Mouse (Mus musculus): ENCODE measurements at regions not wholly inside any gene's neighbourhood (a gene's known extent, or its start where the extent isn't known, plus 50 kb on each side); places are given as distances from the start of the nearest gene placed in this dataset.
A peak's percentile ranks its signal among the peaks of the same experiment; 100 is the strongest.

GRCm38 (mm10) chr17:52282264-52282663 lies 320.2 kb upstream of the Kcnh8 start:
- Histone ChIP-seq H3K27me3 (replicated peaks; ENCODE audit: low read depth, poor library complexity, severe bottlenecking) (no peaks in the 10 kb centered on the region), H3K4me3 (no peak overlapping the region), H3K9me3 (no peaks in the 10 kb centered on the region), H3K36me3 (replicated peaks) (no peaks in the 10 kb centered on the region), H3K4me1 (no peaks in the 10 kb centered on the region), H3K27ac (replicated peaks) (no peak overlapping the region)
- WGBS, result 58% methylated on average over 3 of the region's 3 CpGs
- DNase-seq (ENCODE audit: low spot score), result no peak

DNA sequence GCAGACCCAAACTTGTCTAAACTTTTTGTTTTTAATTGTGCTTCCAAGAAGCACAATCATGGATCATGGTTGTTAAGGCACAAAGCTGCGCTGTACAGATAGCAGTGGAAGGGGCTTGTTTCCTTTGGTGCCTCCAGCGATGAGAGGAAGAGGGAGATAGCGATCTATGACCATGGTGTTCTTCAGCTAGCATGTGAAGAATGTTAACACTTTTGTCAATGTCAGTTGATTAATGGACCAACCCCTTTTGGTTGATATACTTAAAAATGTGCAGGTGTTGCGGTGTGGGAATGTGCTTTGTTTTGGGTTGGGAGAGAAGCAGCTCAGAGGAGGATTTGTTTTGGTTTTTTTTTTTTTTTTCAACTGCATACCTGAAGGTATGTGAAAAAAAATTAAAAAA lies 324.0 kb upstream of the Kcnh8 start:
- Histone ChIP-seq H3K36me3 (replicated peaks) (no peaks in the 10 kb centered on the region), H3K27me3 (replicated peaks; ENCODE audit: low read depth, poor library complexity, severe bottlenecking) (no peaks in the 10 kb centered on the region), H3K9me3 (no peaks in the 10 kb centered on the region), H3K4me3 (no peak overlapping the region), H3K4me1 (no peaks in the 10 kb centered on the region), H3K27ac (replicated peaks) (no peak overlapping the region)
- DNase-seq (ENCODE audit: low spot score), result no peak
- WGBS, result 80% methylated on average over 4 of the region's 4 CpGs

- Histone ChIP-seq H3K4me3 (no peak overlapping the region), H3K9me3 (no peaks in the 10 kb centered on the region), H3K27ac (replicated peaks) (no peak overlapping the region), H3K4me1 (no peaks in the 10 kb centered on the region), H3K36me3 (replicated peaks) (no peaks in the 10 kb centered on the region), H3K27me3 (replicated peaks; ENCODE audit: low read depth, poor library complexity, severe bottlenecking) (no peaks in the 10 kb centered on the region)
- WGBS, result 71% methylated on average over 2 of the region's 2 CpGs
- no peak for DNase-seq (ENCODE audit: low spot score)
These were observed 333.7 kb upstream of the Kcnh8 start for GRCm38 (mm10) chr17:52268792-52269191.

GRCm38 (mm10) chr17:52251284-52251683 lies 351.2 kb upstream of the Kcnh8 start:
- Histone ChIP-seq H3K4me3 (no peak overlapping the region), H3K27me3 (replicated peaks; ENCODE audit: low read depth, poor library complexity, severe bottlenecking) (no peaks in the 10 kb centered on the region), H3K9me3 (no peaks in the 10 kb centered on the region), H3K4me1 (no peaks in the 10 kb centered on the region), H3K36me3 (replicated peaks) (no peaks in the 10 kb centered on the region), H3K27ac (replicated peaks) (no peak overlapping the region)
- DNase-seq (ENCODE audit: low spot score), result no peak

DNA sequence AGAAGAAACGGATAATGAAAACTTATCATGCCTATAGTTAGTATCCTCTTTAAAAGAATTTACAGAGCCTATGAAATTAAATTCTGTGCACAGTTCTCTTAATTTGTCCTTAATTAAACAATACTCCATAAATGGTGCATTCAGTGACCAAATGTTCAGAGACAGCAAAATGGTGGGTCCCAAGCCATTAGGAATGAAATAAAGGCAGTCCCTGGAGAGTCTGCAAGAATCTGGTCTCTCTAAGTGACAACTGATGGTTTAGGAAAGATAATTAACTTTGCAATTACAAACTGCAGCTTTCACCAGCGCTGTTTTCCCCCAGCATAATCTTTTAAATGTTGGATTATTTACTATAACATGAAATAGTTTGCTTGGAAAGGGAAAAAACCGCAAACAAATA lies 376.9 kb upstream of the Kcnh8 start:
- no peaks in the 10 kb centered on the region for H3K27me3 ChIP-seq (replicated peaks; ENCODE audit: low read depth, poor library complexity, severe bottlenecking)
- H3K9me3 ChIP-seq, result no peaks in the 10 kb centered on the region
- WGBS, result 78% methylated on average over 3 of the region's 3 CpGs
- H3K4me1 ChIP-seq, result no peaks in the 10 kb centered on the region
- no peak overlapping the region for H3K27ac ChIP-seq (replicated peaks)
- no peaks in the 10 kb centered on the region for H3K36me3 ChIP-seq (replicated peaks)
- H3K4me3 ChIP-seq, result no peak overlapping the region
- no peak for DNase-seq (ENCODE audit: low spot score)

GRCm38 (mm10) chr17:52220422-52220821 lies 382.1 kb upstream of the Kcnh8 start:
- DNase-seq (ENCODE audit: low spot score), result no peak
- Histone ChIP-seq H3K4me1 (no peaks in the 10 kb centered on the region), H3K4me3 (no peak overlapping the region), H3K27me3 (replicated peaks; ENCODE audit: low read depth, poor library complexity, severe bottlenecking) (no peaks in the 10 kb centered on the region), H3K36me3 (replicated peaks) (no peaks in the 10 kb centered on the region), H3K9me3 (no peaks in the 10 kb centered on the region), H3K27ac (replicated peaks) (no peak overlapping the region)
- WGBS, result 82% methylated on average over 3 of the region's 3 CpGs

GRCm38 (mm10) chr17:52217411-52217810 lies 384.3 kb upstream of the Satb1 start:
- H3K4me1 ChIP-seq, result no peaks in the 10 kb centered on the region
- no peak overlapping the region for H3K4me3 ChIP-seq
- no peak for DNase-seq (ENCODE audit: low spot score)
- H3K9me3 ChIP-seq, result no peaks in the 10 kb centered on the region
- no peak overlapping the region for H3K27ac ChIP-seq (replicated peaks)
- H3K36me3 ChIP-seq (replicated peaks), result no peaks in the 10 kb centered on the region
- H3K27me3 ChIP-seq (replicated peaks; ENCODE audit: low read depth, poor library complexity, severe bottlenecking), result no peaks in the 10 kb centered on the region

GRCm38 (mm10) chr17:52212944-52213343 lies 379.9 kb upstream of the Satb1 start:
- DNase-seq (ENCODE audit: low spot score), result no peak
- Histone ChIP-seq H3K4me3 (no peak overlapping the region), H3K27ac (replicated peaks) (no peak overlapping the region), H3K9me3 (no peaks in the 10 kb centered on the region), H3K27me3 (replicated peaks; ENCODE audit: low read depth, poor library complexity, severe bottlenecking) (no peaks in the 10 kb centered on the region), H3K36me3 (replicated peaks) (no peaks in the 10 kb centered on the region), H3K4me1 (no peaks in the 10 kb centered on the region)
- 87% methylated on average over 2 of the region's 2 CpGs for WGBS

DNA sequence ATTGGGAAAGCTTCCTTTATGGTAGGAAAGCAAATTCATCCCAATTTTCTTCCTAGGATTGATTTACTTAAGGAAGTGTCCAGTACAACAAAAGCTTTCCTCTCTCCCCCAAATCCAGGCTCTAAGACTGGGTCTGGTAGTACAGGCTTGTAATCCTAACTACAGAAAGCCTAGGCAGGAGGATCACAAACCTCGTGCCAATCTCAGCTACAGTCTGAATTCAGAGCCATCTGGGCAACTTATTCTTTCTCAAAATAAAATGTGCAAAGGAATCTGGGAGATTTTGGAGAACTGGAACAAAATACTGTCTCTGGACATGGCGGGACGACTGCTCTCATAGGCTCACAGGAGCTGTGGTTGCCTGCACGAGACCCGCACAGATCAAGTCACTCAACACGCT lies 377.4 kb upstream of the Satb1 start:
- WGBS, result 85% methylated on average over 6 of the region's 6 CpGs
- no peaks in the 10 kb centered on the region for H3K9me3 ChIP-seq
- no peaks in the 10 kb centered on the region for H3K27me3 ChIP-seq (replicated peaks; ENCODE audit: low read depth, poor library complexity, severe bottlenecking)
- no peaks in the 10 kb centered on the region for H3K36me3 ChIP-seq (replicated peaks)
- no peak for DNase-seq (ENCODE audit: low spot score)
- no peak overlapping the region for H3K27ac ChIP-seq (replicated peaks)
- no peaks in the 10 kb centered on the region for H3K4me1 ChIP-seq
- H3K4me3 ChIP-seq, result no peak overlapping the region

DNA sequence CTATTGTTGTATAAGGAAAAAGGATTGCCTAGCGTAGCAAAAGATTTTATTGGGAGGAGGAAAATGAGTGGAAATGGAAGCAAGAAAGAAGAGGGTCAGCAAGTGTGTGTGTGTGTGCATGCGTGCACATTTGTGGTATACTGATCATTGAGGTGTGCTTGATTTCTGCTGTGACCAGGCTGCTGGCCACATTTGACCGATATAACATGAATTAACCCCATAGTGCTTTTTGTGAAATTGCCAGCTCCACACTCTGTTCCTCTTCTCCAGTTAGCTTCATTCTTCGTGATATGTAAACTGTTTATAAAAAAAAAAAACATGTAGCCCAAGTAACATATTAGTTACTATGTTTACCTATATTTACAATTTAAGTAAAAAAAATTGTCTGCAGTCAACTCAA lies 364.6 kb upstream of the Satb1 start:
- WGBS, result 93% methylated on average over 4 of the region's 4 CpGs
- no peaks in the 10 kb centered on the region for H3K4me1 ChIP-seq
- no peaks in the 10 kb centered on the region for H3K27me3 ChIP-seq (replicated peaks; ENCODE audit: low read depth, poor library complexity, severe bottlenecking)

GRCm38 (mm10) chr17:52196811-52197210 lies 363.7 kb upstream of the Satb1 start:
- no peaks in the 10 kb centered on the region for H3K4me1 ChIP-seq
- H3K27ac ChIP-seq (replicated peaks), result no peak overlapping the region
- no peak for DNase-seq (ENCODE audit: low spot score)
- no peaks in the 10 kb centered on the region for H3K27me3 ChIP-seq (replicated peaks; ENCODE audit: low read depth, poor library complexity, severe bottlenecking)
- no peak overlapping the region for H3K4me3 ChIP-seq
- no peaks in the 10 kb centered on the region for H3K36me3 ChIP-seq (replicated peaks)
- H3K9me3 ChIP-seq, result no peaks in the 10 kb centered on the region
- 89% methylated on average over 5 of the region's 5 CpGs for WGBS

More for the DNA sequence above, 364.6 kb upstream of the Satb1 start:
- H3K27ac ChIP-seq (replicated peaks), result no peak overlapping the region
- no peaks in the 10 kb centered on the region for H3K9me3 ChIP-seq
- no peaks in the 10 kb centered on the region for H3K36me3 ChIP-seq (replicated peaks)
- no peak for DNase-seq (ENCODE audit: low spot score)
- H3K4me3 ChIP-seq, result no peak overlapping the region

DNA sequence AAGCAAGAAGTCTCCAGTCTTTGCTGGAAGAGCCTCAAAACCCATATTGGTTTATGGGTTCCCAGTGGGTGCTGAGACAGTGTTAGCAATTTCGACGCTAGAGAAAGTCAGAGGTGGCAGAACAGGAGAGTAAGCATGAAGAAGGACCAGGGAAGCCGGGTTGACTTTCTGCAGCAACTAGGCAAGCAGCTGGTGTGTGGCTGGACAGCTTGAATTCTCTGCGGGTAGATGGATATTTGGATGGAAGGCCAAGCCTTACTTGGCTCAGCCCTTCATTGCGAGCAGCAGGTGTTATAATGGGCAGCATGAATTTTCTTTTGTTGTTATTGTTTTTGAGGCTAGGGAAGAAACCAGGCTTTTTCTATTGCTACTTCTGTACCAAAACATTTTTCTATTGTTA lies 362.7 kb upstream of the Satb1 start:
- Histone ChIP-seq H3K4me3 (no peak overlapping the region), H3K27ac (replicated peaks) (no peak overlapping the region), H3K36me3 (replicated peaks) (no peaks in the 10 kb centered on the region), H3K27me3 (replicated peaks; ENCODE audit: low read depth, poor library complexity, severe bottlenecking) (no peaks in the 10 kb centered on the region), H3K4me1 (no peaks in the 10 kb centered on the region), H3K9me3 (no peaks in the 10 kb centered on the region)
- no peak for DNase-seq (ENCODE audit: low spot score)
- WGBS, result 93% methylated on average over 5 of the region's 5 CpGs

- DNase-seq (ENCODE audit: low spot score), result no peak
- Histone ChIP-seq H3K4me3 (no peak overlapping the region), H3K4me1 (no peaks in the 10 kb centered on the region), H3K9me3 (no peaks in the 10 kb centered on the region), H3K27ac (replicated peaks) (no peak overlapping the region), H3K27me3 (replicated peaks; ENCODE audit: low read depth, poor library complexity, severe bottlenecking) (no peaks in the 10 kb centered on the region), H3K36me3 (replicated peaks) (no peaks in the 10 kb centered on the region)
- 89% methylated on average over 6 of the region's 6 CpGs for WGBS
These were observed 358.1 kb upstream of the Satb1 start for GRCm38 (mm10) chr17:52191064-52191682.

GRCm38 (mm10) chr17:52182706-52183105 lies 349.6 kb upstream of the Satb1 start:
- Histone ChIP-seq H3K4me1 (no peaks in the 10 kb centered on the region), H3K4me3 (no peak overlapping the region), H3K36me3 (replicated peaks) (no peaks in the 10 kb centered on the region), H3K27me3 (replicated peaks; ENCODE audit: low read depth, poor library complexity, severe bottlenecking) (no peaks in the 10 kb centered on the region), H3K27ac (replicated peaks) (no peak overlapping the region), H3K9me3 (no peaks in the 10 kb centered on the region)
- WGBS, result 37% methylated on average over 3 of the region's 3 CpGs
- DNase-seq (ENCODE audit: low spot score), result peak; percentile 56

All from embryonic facial prominence, embryonic 10.5 days (tissue).